Mouse (Mus musculus): ENCODE measurements around the gene Prune1. TPM values are rescaled to one million over a fixed set of nuclear protein-coding genes. Genes with fewer than 3 reads are reported as not detected.

Prune1 gene
- polyA plus RNA-seq, 1 experiment from 2014 or later = 25.7 TPM

GRCm38 (mm10) chr3:95273471-95273870 is 8.4 kb downstream of the Prune1 start:
- H3K4me3 ChIP-seq = no peak overlapping the region
- no peaks in the 10 kb centered on the region for H3K27me3 ChIP-seq
- H3K4me2 ChIP-seq (replicated peaks) = no peak overlapping the region
- H3K36me3 ChIP-seq = peaks cover 8% of the 10 kb centered on the region; the same call in 1 of the 2 replicates
- no peaks in the 10 kb centered on the region for H3K4me1 ChIP-seq
- ATAC-seq (ENCODE audit: insufficient number of reproducible peaks, insufficient read depth, low FRiP score, low TSS enrichment) = no peak
- 91% methylated on average over 5 of the region's 5 CpGs for WGBS
- H3K9me3 ChIP-seq = no peaks in the 10 kb centered on the region
- no peak overlapping the region for H3K27ac ChIP-seq
- H3K9ac ChIP-seq = no peak overlapping the region

GRCm38 (mm10) chr3:95270766-95271364 is 11.0 kb downstream of the Prune1 start:
- Histone ChIP-seq H3K4me3 (no peak overlapping the region), H3K27ac (no peak overlapping the region), H3K36me3 (peaks cover 23% of the 10 kb centered on the region), H3K4me2 (replicated peaks) (no peak overlapping the region), H3K9ac (no peak overlapping the region), H3K9me3 (no peaks in the 10 kb centered on the region), H3K27me3 (no peaks in the 10 kb centered on the region), H3K4me1 (no peaks in the 10 kb centered on the region)
- ATAC-seq (ENCODE audit: insufficient number of reproducible peaks, insufficient read depth, low FRiP score, low TSS enrichment) = no peak
- 84% methylated on average over 12 of the region's 12 CpGs for WGBS

- H3K27ac ChIP-seq = no peak overlapping the region
- ATAC-seq (ENCODE audit: insufficient number of reproducible peaks, insufficient read depth, low FRiP score, low TSS enrichment) = no peak
- H3K9ac ChIP-seq = no peak overlapping the region
- H3K4me3 ChIP-seq = no peak overlapping the region
- no peaks in the 10 kb centered on the region for H3K9me3 ChIP-seq
- H3K36me3 ChIP-seq = peaks cover 29% of the 10 kb centered on the region
- WGBS = 90% methylated on average over 5 of the region's 5 CpGs
- no peak overlapping the region for H3K4me2 ChIP-seq (replicated peaks)
- H3K4me1 ChIP-seq = no peaks in the 10 kb centered on the region
- H3K27me3 ChIP-seq = no peaks in the 10 kb centered on the region
These were observed 12.1 kb downstream of the Prune1 start for GRCm38 (mm10) chr3:95269789-95270188.

GRCm38 (mm10) chr3:95267855-95268254 is 14.0 kb downstream of the Prune1 start:
- H3K4me2 ChIP-seq (replicated peaks) = no peak overlapping the region
- no peaks in the 10 kb centered on the region for H3K9me3 ChIP-seq
- no peaks in the 10 kb centered on the region for H3K4me1 ChIP-seq
- H3K27ac ChIP-seq = no peak overlapping the region
- no peak overlapping the region for H3K9ac ChIP-seq
- H3K36me3 ChIP-seq = peaks cover 42% of the 10 kb centered on the region
- H3K27me3 ChIP-seq = no peaks in the 10 kb centered on the region
- ATAC-seq (ENCODE audit: insufficient number of reproducible peaks, insufficient read depth, low FRiP score, low TSS enrichment) = no peak
- no peak overlapping the region for H3K4me3 ChIP-seq

GRCm38 (mm10) chr3:95266052-95266451 is 15.8 kb downstream of the Prune1 start:
- Histone ChIP-seq H3K4me3 (no peak overlapping the region), H3K36me3 (peaks cover 51% of the 10 kb centered on the region), H3K27ac (no peak overlapping the region), H3K4me2 (replicated peaks) (no peak overlapping the region), H3K9ac (no peak overlapping the region), H3K9me3 (no peaks in the 10 kb centered on the region), H3K4me1 (no peaks in the 10 kb centered on the region), H3K27me3 (no peaks in the 10 kb centered on the region)
- WGBS = 84% methylated on average over 3 of the region's 3 CpGs
- ATAC-seq (ENCODE audit: insufficient number of reproducible peaks, insufficient read depth, low FRiP score, low TSS enrichment) = no peak

DNA sequence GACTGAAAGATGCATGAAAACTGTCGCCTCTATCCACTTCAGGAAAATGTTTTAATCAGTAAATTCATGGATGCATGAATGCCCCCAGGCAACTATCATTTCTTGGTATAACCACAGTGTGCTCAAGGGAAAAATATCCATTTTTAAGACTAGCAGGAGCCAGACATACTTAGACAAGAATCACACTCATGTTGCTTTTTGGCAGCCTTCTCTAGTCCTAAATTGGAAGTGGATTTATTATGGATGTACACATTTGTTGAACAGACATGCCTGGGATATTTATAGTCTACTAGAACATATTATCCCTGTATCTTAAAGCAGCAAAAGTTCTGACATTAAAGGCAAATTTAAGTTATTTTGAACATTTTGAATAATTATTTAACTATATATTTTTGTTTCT is 17.2 kb downstream of the Prune1 start:
- Histone ChIP-seq H3K9me3 (no peaks in the 10 kb centered on the region), H3K4me2 (replicated peaks) (no peak overlapping the region), H3K9ac (no peak overlapping the region), H3K27me3 (no peaks in the 10 kb centered on the region), H3K4me1 (no peaks in the 10 kb centered on the region), H3K4me3 (no peak overlapping the region), H3K36me3 (peaks cover 55% of the 10 kb centered on the region), H3K27ac (no peak overlapping the region)
- ATAC-seq (ENCODE audit: insufficient number of reproducible peaks, insufficient read depth, low FRiP score, low TSS enrichment) = no peak
- WGBS = 79% methylated on average over 1 of the region's 1 CpGs

GRCm38 (mm10) chr3:95263089-95263739 is 18.7 kb downstream of the Prune1 start:
- Histone ChIP-seq H3K9me3 (no peaks in the 10 kb centered on the region), H3K4me1 (no peaks in the 10 kb centered on the region), H3K27me3 (no peaks in the 10 kb centered on the region), H3K4me3 (no peak overlapping the region), H3K36me3 (peaks cover 59% of the 10 kb centered on the region), H3K27ac (no peak overlapping the region), H3K9ac (no peak overlapping the region), H3K4me2 (replicated peaks) (no peak overlapping the region)
- WGBS = 43% methylated on average over 11 of the region's 11 CpGs
- no peak for ATAC-seq (ENCODE audit: insufficient number of reproducible peaks, insufficient read depth, low FRiP score, low TSS enrichment)

DNA sequence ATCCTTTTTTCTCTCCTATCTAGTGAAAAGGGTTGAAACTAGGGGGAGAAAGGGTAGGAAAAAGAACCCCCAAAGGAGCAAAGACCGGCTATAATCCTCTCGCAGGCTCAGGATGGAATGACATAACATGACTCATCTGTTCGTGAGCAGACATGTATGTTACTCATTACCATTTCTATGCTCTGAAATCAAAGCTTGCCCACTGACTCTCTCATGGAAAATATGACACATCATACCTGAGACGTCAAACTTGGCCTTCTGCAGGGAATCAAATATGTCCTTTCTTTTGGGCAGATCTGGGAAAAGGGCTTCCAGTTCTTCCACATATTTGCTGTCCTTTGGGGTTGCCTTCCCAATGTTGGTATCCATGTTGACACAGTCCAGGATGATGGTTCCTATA is 19.9 kb downstream of the Prune1 start:
- peaks cover 57% of the 10 kb centered on the region for H3K36me3 ChIP-seq
- no peaks in the 10 kb centered on the region for H3K27me3 ChIP-seq
- H3K4me3 ChIP-seq = no peak overlapping the region
- H3K9ac ChIP-seq = no peak overlapping the region
- no peaks in the 10 kb centered on the region for H3K9me3 ChIP-seq
- ATAC-seq (ENCODE audit: insufficient number of reproducible peaks, insufficient read depth, low FRiP score, low TSS enrichment) = no peak
- H3K4me2 ChIP-seq (replicated peaks) = no peak overlapping the region
- no peaks in the 10 kb centered on the region for H3K4me1 ChIP-seq
- 80% methylated on average over 4 of the region's 4 CpGs for WGBS
- H3K27ac ChIP-seq = no peak overlapping the region

DNA sequence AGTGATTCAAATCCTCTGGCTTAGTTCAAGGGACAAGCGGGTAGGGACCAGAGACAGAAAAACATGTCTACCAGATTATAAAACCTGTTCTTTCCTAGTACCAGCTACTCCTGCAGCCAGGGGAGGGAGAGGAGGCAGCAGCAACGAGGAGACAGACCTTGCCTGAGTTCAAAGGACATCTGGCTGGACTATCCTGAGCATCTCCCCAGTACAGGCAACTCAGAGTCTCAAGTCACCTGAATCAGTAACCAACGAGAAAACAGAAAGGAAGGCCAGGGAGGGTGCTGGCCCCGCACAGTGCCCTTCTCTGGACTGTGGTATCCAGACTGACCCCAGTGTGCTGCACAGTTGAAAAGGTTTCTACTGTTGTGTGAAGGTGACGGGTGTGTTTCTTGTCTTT is 24.9 kb downstream of the Prune1 start:
- H3K27me3 ChIP-seq = no peaks in the 10 kb centered on the region
- no peak overlapping the region for H3K27ac ChIP-seq
- no peaks in the 10 kb centered on the region for H3K4me1 ChIP-seq
- no peak overlapping the region for H3K4me3 ChIP-seq
- H3K4me2 ChIP-seq (replicated peaks) = no peak overlapping the region
- H3K36me3 ChIP-seq = peaks cover 72% of the 10 kb centered on the region
- WGBS = 86% methylated on average over 5 of the region's 5 CpGs
- no peaks in the 10 kb centered on the region for H3K9me3 ChIP-seq
- ATAC-seq (ENCODE audit: insufficient number of reproducible peaks, insufficient read depth, low FRiP score, low TSS enrichment) = no peak
- H3K9ac ChIP-seq = no peak overlapping the region

DNA sequence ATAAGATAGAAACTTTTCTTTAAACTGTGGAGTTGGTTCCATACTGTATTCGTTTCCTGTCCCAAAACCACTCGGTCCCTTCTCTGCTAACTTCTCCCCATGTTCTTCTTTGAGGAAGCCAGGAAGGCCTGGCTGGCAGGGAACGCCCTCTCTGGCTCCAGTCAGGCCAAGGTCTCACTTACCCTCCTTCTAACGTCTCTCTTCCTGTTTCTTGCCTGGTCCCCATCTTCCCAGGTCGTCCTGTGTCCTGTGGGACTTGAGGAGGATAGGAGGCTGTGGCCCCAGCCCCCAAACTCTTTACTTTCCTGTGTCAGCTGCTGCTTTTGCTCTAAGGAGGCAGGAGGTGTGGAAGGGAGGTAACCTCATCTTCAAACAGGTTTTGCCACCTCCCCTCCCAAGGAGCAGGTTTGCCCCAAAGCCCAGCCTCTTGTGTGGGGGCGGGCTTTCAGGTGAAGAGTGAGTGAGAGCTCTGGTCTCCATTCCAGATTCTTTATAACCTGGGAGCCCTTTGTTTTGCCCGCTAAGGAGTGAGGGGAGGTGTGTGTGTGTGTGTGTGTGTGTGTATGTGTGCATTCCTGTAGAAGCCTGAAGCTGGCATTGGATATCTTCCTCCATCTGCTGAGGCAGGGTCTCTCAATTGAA is 31.0 kb downstream of the Prune1 start, which contains the start of gene Bnipl:
Gene Bnipl (minus strand): TSS at position 411 of the 642 bp plus-strand sequence.
- Histone ChIP-seq H3K27ac (no peak within 1 kb of the TSS), H3K4me2 (replicated peaks) (0 out of 2 replicates have a peak within 1 kb of the TSS, but pooled peaks have one; percentile 13), H3K36me3 (peaks cover 39% of the 10 kb centered on the region), H3K4me1 (no peaks in the 10 kb centered on the region), H3K4me3 (no peak within 1 kb of the TSS), H3K9me3 (no peaks in the 10 kb centered on the region), H3K9ac (no peak within 1 kb of the TSS), H3K27me3 (no peaks in the 10 kb centered on the region)
- ATAC-seq (ENCODE audit: insufficient number of reproducible peaks, insufficient read depth, low FRiP score, low TSS enrichment) = peak; percentile 72
- 47% methylated on average over 7 of the region's 7 CpGs for WGBS

DNA sequence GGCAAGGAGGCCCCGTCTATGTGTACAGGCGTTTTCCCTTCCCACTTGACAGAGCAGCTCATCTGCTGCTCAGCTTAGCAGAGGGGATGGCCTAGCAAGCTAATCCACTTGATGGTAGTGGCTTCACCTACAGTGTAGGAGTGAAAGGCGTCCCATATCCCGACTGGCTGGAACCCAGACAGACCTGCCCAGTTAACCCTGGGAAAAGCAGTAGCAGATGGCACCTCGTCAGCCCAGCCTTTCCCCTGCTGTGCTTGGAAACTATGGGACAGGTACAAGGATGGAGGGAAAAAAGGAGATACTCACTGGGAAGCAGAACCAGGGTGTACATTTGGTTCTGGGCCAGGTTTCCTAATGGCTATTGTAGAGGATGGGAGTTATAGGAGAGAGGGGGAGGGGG is 31.5 kb downstream of the Prune1 start:
- Histone ChIP-seq H3K4me3 (no peak overlapping the region), H3K4me2 (replicated peaks) (no peak overlapping the region), H3K27ac (no peak overlapping the region), H3K9me3 (no peaks in the 10 kb centered on the region), H3K27me3 (no peaks in the 10 kb centered on the region), H3K9ac (no peak overlapping the region), H3K36me3 (peaks cover 33% of the 10 kb centered on the region), H3K4me1 (no peaks in the 10 kb centered on the region)
- no peak for ATAC-seq (ENCODE audit: insufficient number of reproducible peaks, insufficient read depth, low FRiP score, low TSS enrichment)
- WGBS = 78% methylated on average over 5 of the region's 5 CpGs

All from embryonic facial prominence, embryonic 12.5 days (tissue).